Mouse (Mus musculus) common myeloid progenitor, adult 5-6 weeks (primary cell): Measurements from ENCODE around the gene Fbxl17. TPM values are rescaled to one million over a fixed set of nuclear protein-coding genes. Genes with fewer than 3 reads are reported as not detected.

Experiments
- ATAC-seq: replicated peaks from 2 replicates; pipeline ENCODE4 v1.8.0; 2016; ENCODE audit warnings: low read depth, mild to moderate bottlenecking, moderate TSS enrichment, inconsistent platforms; ENCODE audit not compliant: poor library complexity, severe bottlenecking
- total RNA-seq: library from RNA; stranded (forward); fragments of 200-1000, 187-1606 nt; gene quantifications from 2 replicates; pipeline ENCODE4 v1.2.3, GENCODE M21; 2017

Fbxl17 gene
- total RNA-seq, 1 experiment from 2014 or later = 11.5 TPM

DNA sequence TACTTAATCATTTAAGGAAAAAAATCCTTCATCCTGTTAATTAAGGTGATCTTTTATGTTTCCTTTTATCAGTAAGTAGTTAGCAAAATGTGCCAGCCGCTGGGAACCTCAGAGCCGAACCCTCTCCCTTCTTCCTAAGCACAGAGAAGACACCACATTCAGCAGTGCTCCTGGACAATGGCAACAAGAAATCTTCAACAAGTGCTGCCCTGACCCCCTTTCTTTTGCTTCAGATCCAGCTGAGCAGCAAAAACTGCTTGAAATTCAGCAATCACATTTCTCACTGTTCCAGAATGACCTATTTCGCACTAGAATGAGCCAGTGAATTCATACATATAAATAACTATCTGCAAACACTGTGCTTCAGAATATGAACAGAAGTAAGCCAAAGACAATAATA lies 205.8 kb downstream of the Fbxl17 start:
- ATAC-seq = no peak

DNA sequence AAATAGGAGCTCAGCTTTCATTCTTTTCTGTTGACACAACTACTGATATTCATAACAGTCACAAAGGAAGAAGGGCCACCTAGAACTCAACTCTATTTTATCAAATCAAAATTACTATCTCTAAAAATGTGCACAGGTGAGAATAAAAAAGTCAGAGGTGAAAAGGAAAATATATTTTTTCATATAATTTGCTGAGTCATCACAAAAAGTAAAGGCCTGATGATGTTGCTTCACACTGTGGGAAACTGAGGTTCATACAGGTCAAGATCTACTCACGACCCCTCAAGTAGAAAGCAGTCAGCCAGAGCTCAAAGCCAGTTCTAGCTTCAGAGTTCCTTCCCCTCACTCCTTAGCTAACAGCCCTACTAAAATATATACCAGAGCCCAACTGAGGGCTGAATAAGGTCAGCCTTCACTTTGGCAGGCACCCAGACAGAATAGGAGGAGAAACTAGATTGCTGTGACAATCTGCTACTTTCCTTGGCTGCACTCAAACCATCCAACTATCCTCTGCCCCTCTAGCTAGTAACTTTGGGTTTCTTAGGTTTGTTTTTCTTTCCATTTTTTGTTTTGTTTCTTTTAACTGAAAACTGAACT lies 210.4 kb downstream of the Fbxl17 start:
- no peak for ATAC-seq

DNA sequence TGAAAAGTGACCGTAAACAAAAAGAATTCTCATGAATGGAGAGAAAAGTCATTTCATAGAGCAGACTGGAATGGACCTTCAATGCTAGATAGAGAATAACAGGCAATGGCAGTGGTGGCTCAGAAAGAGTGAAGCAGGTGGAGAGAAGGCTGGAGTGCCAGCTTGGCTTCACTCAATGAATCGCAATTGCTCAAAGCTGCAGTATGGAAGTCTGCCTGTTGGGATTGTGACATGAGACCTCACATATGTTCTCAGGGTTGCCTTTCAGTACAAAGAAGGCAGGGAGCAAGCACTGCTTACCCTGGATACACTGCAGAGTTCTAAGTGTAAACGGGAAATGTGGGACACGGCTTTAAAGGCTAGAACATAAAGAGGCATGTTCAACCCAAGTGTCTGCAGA lies 211.0 kb downstream of the Fbxl17 start:
- no peak for ATAC-seq

DNA sequence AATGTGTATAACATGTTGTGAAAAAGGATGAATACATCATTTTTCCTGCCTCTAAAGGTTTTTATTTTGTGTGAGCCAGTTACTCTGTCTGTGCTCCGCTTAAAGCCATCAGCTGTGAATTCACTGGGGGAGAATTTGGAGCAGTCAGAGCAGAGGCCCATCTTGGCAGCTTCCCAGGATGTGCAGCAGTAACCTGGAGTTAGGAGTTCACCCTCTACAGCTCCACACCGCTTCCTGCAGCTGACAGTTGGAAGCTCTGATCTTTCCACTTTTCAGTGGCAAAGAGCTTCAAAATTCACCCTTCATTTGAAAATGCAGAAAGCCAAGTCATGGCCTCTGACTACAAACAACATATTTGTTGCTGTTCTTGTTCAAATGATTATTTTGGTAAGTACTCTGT lies 212.4 kb downstream of the Fbxl17 start:
- no peak for ATAC-seq

DNA sequence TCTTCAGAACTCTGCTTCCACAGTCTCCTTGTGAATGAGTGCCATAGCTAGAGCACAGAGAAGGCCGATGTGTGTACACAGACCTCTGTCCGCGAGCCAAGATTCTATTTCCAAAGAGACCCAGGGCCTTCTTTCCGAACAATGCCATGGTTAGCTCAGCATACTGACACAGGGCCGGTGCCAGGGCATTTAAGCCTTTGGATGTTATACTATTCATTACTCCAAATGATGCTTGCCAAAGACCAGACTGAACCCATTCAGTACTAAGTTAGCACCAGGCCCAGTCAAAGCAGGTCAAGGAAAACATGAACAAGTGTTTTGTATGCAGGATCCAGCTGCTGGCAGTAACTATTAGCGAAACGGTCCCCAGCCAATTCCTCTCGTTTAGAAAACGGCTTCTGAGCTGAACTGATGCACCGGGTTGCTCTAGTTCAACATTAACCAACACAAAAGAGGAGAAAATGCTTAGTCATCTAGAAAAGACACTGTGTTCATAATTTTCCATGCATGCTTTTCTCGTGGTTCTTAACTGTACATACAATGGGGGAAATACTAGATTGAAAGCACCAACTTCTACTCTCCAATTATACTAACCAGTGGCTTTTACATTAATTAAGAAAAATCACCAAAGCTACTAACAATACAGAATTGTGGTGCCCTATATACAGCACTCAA lies 214.4 kb downstream of the Fbxl17 start:
- no peak for ATAC-seq

DNA sequence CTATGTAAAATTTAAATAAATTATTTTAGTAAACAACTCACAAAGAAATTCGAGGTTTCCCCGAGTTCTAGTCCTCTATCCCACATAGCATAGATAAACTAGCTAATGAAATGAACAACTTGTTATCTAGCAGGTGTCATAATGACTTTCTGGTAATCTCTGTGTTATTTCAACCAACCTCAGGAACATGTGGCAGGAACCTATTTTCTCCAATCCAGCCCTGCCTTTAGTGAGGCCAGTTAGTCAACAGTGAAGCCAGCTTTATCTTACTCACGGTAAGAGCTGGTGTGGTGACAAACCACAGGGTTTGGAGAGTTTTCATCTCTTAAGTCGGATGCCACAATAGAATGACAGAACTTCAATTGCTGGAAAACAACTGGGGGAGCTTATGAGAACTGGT lies 215.7 kb downstream of the Fbxl17 start:
- ATAC-seq = peak; percentile 51

DNA sequence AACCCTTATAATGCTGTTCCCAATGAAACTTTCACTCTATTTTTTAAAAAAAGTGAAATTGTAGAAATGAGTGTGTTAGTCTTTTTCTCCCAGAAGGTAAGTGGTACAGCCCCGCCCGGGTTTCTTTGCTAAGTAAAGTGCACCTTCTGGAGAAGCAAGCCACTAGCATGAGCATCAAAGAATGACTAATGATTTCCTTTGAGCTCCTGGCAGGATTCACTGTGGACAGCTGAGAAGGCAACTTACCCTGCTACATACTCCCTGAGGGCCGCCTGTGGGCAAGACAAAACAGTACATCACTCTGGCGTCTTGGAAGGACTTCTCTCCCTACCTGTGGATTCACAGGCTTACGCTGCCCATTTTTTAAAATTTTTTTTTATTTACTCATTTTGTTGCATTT lies 217.8 kb downstream of the Fbxl17 start:
- no peak for ATAC-seq

DNA sequence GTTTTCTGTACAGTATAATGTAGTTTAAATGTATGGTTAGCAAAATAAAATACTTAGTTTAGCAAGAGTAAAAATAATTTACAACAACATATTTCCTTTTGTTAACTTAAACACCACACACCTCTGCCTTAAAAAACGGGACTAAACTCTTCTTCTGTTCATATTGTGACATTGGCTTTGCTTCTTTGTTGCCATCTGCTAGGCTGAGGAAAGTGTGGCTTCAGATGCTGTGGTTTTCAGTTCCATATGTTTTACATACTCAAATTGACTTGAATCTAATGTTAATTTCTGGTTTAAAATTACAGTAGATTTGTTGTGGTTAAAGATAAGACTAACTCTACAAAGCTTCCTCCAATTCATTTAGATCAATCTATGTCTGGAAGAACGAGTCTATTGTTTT lies 218.8 kb downstream of the Fbxl17 start:
- no peak for ATAC-seq

DNA sequence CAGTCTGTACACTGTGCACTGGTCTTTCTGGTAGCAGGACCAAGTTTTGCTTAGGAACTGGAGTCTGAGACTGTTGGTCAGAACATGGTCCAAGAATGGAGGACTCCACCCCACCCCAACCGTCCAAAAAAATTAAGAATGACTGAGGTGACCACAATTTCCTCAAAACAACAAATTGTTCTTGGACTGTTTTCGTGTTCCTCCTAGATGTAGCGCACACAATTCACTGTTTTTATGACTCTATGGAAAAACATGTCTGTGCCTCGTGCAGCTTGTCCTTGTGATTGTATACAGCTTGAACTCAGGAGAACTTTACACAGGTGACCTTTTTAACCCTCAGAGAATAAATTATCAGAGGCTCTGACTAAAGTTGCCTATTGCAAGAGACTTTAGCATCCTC lies 220.7 kb downstream of the Fbxl17 start:
- peak; percentile 52 for ATAC-seq

DNA sequence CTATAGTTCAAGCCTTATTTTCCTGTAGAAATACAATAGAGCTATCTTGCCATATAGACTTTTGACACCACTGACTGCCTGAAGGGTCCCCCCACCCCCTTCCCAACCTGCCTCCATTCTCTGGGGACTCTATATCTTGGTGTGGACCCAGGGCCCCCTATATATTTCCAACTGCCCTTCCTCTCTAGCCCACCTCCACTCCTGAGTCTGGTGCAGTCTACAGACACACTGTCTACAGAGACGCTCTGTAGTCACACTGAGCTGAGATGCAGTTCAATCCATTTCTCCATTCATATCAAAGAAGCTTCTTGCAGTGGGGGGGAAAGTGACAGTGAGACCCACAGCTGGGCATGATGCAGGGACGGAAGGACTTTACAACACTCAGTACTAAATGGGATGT lies 226.5 kb downstream of the Fbxl17 start:
- ATAC-seq = no peak

DNA sequence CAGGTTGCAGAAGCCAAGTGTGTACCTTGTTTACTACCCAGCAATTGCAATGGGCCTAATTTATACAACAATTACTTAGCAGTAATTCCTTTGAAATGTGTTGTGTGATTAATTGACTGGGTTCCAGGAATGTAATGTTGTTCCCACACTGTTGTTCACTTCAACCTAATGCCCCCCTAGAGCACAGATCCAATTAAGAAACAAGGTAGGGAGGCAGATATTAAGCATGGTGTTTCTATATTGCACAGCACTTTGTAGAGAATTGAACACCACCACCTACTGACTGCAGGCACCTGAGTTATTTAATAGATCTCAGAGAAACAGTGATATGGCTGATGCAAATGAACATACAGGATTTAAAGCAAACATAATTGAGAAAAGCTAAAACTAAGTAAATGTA lies 226.9 kb downstream of the Fbxl17 start:
- ATAC-seq = no peak

DNA sequence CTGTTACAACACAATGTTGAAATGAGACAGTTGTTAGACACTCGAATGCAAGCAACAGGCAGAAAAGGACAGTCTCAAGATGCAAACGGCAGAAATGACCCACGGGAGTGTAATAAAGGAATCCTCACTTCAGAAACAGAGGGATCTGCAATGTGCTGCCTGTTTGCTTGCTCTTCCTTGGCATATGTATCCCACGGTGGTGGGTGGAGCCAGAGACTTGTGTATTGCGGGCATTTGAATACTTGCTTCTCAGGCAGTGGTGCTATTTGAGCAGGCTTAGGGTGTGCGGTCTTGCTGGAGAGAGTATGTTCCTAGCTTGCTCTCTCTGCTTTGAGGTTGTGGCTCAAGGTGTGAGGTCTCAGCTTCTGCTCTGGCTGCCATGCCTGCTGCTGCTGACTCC lies 228.8 kb downstream of the Fbxl17 start:
- no peak for ATAC-seq

DNA sequence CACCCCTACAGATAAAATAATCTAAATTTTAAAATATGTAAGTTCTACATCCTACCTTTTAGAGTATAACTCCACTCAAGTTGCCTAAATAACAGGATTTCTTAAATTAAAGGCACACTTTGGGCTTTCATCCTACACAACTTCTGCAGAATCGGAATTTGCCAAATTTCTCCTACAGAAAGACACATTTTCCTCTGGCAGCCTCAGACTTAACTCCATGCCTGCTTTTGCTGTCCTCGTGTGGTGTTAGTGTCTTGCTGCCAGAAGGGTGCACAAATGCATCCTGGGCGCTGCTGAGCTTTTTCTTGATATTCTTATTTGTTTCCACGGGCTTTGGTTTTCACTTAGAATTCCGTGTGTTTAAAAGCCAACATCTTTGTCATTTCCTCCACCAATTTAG lies 229.3 kb downstream of the Fbxl17 start:
- ATAC-seq = no peak

DNA sequence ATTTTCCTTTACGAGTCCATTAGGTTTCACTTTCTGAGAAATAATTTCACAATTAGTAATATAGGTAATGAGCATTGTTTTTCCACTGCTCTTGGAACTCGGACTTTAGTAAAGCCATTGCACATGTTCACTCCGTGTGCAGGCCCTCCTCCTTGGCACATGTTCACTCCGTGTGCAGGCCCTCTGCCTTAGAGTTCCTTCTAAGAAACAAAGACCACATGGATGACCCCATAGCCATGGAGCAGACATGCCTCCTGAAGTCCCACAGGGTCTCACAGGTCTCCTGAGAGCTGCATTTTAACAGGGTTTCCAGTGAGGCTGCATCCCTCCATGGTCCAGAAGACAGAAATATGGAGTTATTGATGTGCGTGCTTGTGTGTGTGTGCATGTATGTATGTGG lies 237.1 kb downstream of the Fbxl17 start:
- ATAC-seq = no peak

DNA sequence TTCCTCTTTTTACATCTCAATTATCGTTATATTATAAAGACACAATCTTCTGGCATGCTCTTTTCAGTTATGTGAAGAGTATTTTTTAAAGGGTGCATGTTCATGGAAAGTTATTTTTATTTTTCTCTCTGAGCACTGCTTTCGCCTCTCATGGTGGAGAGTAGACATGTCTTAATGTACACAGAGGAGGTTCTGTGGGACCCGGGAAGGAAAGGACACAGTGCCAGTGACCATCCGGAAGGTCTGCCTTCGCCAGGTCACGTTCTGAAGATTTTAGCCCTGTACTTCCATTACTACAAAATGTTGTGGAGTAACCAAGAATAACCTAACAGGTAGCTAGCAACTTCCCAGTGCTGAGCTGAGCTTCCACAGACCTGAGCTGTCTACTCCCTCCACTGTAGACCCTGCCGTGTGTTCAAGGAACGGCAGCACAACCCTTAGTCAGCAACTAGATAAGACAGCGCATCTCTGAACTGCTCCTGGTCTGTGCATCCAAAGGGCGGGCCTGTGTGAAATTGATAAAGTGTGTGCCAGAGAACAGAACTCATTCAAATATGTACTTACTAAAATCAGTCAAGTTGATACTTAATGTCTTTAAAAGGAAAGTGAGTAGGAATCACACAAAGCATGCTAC lies 238.2 kb downstream of the Fbxl17 start:
- ATAC-seq = peak; percentile 74; the same call in 1 of the 2 replicates

DNA sequence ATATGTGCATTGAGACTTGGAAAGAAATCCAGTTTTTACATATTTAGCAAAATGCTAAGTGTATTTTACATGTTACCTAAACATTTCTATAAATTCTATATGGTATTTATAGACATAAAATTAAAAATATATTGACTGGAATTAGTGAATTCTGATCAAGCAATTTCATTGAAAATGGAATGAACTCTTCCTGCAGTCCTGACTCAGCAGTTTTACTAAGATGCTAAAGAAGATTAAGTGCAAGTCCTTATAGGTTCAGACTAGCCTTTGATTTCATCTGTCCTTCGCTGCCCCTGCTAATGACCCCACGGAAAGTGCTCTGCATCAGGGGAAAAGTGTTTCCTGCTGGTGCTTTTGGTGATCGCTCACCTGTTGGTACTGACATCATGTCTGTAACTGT lies 240.7 kb downstream of the Fbxl17 start:
- ATAC-seq = no peak

DNA sequence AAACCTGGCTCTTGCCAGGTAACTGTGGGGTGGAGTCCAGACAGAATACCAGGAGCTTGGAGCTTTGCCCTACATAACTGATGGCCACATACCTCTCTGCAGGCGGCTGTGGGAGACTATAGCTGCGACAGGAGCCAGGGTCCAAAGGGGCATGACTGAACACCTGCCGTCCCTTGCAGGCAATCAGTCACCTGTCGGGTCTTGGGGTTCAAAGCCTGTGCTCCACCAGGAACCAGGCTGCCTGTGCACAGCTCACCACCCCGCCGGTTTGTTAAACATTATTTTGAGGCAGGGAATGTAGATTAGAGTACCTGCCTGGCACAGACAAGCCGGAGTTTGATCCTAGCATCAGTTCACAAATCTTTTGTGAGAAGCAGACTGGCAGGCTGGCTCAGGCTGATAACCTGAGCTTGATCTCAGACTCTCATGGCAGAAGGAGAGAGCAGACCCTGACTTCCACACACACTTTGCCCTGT lies 253.6 kb downstream of the Fbxl17 start:
- no peak for ATAC-seq

DNA sequence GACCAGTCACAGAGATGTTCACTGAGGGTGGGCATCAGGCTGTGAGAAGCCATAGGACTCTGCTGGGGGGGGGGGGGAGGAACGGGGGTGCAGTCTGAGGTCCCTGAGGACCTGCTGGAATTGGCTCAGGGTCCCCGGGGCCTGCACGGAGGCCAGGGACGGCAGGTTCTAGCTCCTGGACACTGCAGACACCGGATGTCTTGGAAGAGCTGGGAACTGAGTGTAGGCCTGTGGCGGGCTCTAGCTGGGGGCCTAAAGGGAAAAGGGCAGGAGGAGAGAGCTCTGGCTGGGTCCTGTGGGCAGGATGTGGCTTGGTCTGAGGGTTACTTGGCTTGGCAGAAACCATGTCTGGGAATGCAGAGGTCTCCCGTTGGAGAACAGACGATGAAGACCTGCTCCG lies 254.3 kb downstream of the Fbxl17 start:
- ATAC-seq = no peak

DNA sequence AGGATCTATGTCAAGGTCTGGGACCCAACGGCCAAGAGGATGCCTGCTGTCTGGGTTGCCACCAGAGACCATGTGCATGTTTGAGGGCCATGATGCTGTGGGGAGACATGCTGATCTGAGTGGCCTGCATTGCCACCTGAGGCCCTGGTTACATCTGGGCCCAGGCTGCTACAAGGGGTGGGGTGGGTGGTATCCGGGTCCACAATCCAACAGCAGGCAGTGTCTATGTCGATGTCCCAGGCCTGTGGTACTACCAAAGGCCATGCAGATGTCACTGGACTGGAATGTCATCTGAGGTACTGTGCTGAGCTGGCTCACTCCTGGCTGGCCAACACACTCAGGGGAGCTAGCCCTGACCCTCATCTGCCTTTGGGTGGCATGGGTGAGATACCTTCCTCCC lies 257.1 kb downstream of the Fbxl17 start:
- ATAC-seq = no peak

DNA sequence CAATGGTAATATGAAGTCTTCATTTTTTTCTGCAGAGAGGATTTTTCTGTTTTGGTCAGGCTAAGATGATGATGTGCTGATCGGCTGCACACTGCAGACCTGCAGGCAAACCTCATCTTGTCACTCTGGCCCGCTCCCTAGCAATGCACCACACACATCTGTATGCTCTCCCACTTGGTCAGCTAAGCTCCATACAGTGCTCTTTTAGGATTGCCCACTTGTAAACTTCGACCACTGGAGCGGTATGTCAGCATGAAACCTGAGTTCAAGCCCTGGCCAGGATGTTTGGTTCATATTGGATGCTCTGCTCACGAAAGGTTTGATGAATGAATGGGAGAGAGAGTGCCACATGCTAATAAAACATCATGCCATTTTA lies 259.1 kb downstream of the Fbxl17 start:
- ATAC-seq = no peak

DNA sequence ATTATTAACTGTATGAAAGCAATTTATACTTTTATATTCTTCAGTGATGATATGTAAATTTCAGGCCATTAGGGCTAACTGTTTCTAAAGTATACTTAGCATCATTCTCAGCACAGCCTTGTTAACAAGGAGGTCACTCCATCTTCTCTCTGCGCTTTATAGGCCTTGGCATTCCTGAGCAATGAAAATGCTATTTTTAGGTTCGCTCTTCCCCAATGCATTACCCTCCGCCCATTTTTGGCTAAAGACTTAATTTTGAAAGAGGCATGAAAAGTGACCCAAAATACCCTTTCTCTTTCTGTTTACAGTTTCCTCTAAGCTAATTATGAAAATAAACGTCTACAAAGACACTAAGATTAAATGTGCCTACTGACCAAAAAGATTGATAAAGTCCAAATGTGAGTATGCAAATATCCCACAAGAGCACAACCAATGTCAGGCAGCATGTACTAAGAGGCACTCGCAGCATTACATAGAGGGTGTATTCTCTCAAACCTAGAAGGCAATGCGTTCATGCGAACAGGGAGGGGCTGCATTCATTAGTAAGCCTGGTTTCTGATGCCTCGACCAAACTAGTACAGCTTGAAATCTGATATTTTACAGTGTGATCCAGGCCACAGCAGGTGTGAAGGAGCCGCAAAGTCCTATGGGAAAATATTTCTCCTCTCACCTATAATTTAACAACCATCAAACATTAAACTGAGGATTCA lies 259.6 kb downstream of the Fbxl17 start:
- ATAC-seq = no peak
